Mouse (Mus musculus): ENCODE measurements around the gene Sipa1l1. TPM values are rescaled to one million over a fixed set of nuclear protein-coding genes. Genes with fewer than 3 reads are reported as not detected.

The Sipa1l1 gene
- polyA plus RNA-seq, 1 experiment from 2014 or later, result 17.2 TPM

- H3K4me2 ChIP-seq (ENCODE audit: low read depth, low read length), result no peak overlapping the region
- no peak overlapping the region for H3K4me3 ChIP-seq (ENCODE audit: low read depth, low read length)
- no peaks in the 10 kb centered on the region for H3K4me1 ChIP-seq (ENCODE audit: control insufficient read depth, insufficient read depth, low read length)
- H3K36me3 ChIP-seq (ENCODE audit: control insufficient read depth, insufficient read depth, low read length), result no peaks in the 10 kb centered on the region
- 75% methylated on average over 7 of the region's 7 CpGs for WGBS
- no peak for ATAC-seq (ENCODE audit: low read depth)
- H3K27ac ChIP-seq (ENCODE audit: low read depth, low read length), result no peak overlapping the region
- H3K27me3 ChIP-seq (ENCODE audit: control insufficient read depth, insufficient read depth, low read length), result no peaks in the 10 kb centered on the region
- no peaks in the 10 kb centered on the region for H3K9me3 ChIP-seq (ENCODE audit: control insufficient read depth, low read length)
- H3K9ac ChIP-seq (replicated peaks; ENCODE audit: low read depth, low read length), result no peak overlapping the region
These were observed 240.8 kb downstream of the Sipa1l1 start for GRCm38 (mm10) chr12:82409686-82410472.

GRCm38 (mm10) chr12:82412291-82413032 is 243.3 kb downstream of the Sipa1l1 start:
- 58% methylated on average over 3 of the region's 3 CpGs for WGBS
- Histone ChIP-seq H3K4me2 (ENCODE audit: low read depth, low read length) (no peak overlapping the region), H3K27me3 (ENCODE audit: control insufficient read depth, insufficient read depth, low read length) (no peaks in the 10 kb centered on the region), H3K4me3 (ENCODE audit: low read depth, low read length) (no peak overlapping the region), H3K27ac (ENCODE audit: low read depth, low read length) (0 out of 2 replicates have a peak overlapping the region, but pooled peaks have one; percentile 8), H3K4me1 (ENCODE audit: control insufficient read depth, insufficient read depth, low read length) (no peaks in the 10 kb centered on the region), H3K9me3 (ENCODE audit: control insufficient read depth, low read length) (no peaks in the 10 kb centered on the region), H3K9ac (replicated peaks; ENCODE audit: low read depth, low read length) (no peak overlapping the region), H3K36me3 (ENCODE audit: control insufficient read depth, insufficient read depth, low read length) (no peaks in the 10 kb centered on the region; the same call in 1 of the 2 replicates)
- peak; percentile 58; the same call in 1 of the 2 replicates for ATAC-seq (ENCODE audit: low read depth)

GRCm38 (mm10) chr12:82415690-82416364 is 246.7 kb downstream of the Sipa1l1 start:
- H3K9me3 ChIP-seq (ENCODE audit: control insufficient read depth, low read length), result no peaks in the 10 kb centered on the region
- H3K27ac ChIP-seq (ENCODE audit: low read depth, low read length), result no peak overlapping the region
- H3K4me2 ChIP-seq (ENCODE audit: low read depth, low read length), result no peak overlapping the region
- ATAC-seq (ENCODE audit: low read depth), result no peak
- H3K4me3 ChIP-seq (ENCODE audit: low read depth, low read length), result no peak overlapping the region
- no peaks in the 10 kb centered on the region; the same call in 1 of the 2 replicates for H3K36me3 ChIP-seq (ENCODE audit: control insufficient read depth, insufficient read depth, low read length)
- H3K4me1 ChIP-seq (ENCODE audit: control insufficient read depth, insufficient read depth, low read length), result no peaks in the 10 kb centered on the region
- H3K9ac ChIP-seq (replicated peaks; ENCODE audit: low read depth, low read length), result no peak overlapping the region
- 84% methylated on average over 4 of the region's 4 CpGs for WGBS
- H3K27me3 ChIP-seq (ENCODE audit: control insufficient read depth, insufficient read depth, low read length), result no peaks in the 10 kb centered on the region

GRCm38 (mm10) chr12:82419027-82419426 is 249.9 kb downstream of the Sipa1l1 start:
- Histone ChIP-seq H3K4me3 (ENCODE audit: low read depth, low read length) (no peak overlapping the region), H3K36me3 (ENCODE audit: control insufficient read depth, insufficient read depth, low read length) (peaks cover 5% of the 10 kb centered on the region; the same call in 1 of the 2 replicates), H3K4me2 (ENCODE audit: low read depth, low read length) (no peak overlapping the region), H3K27me3 (ENCODE audit: control insufficient read depth, insufficient read depth, low read length) (no peaks in the 10 kb centered on the region), H3K9ac (replicated peaks; ENCODE audit: low read depth, low read length) (no peak overlapping the region), H3K27ac (ENCODE audit: low read depth, low read length) (no peak overlapping the region), H3K9me3 (ENCODE audit: control insufficient read depth, low read length) (no peaks in the 10 kb centered on the region), H3K4me1 (ENCODE audit: control insufficient read depth, insufficient read depth, low read length) (no peaks in the 10 kb centered on the region)
- ATAC-seq (ENCODE audit: low read depth), result no peak
- WGBS, result 95% methylated on average over 8 of the region's 8 CpGs

- no peak overlapping the region for H3K4me3 ChIP-seq (ENCODE audit: low read depth, low read length)
- H3K9ac ChIP-seq (replicated peaks; ENCODE audit: low read depth, low read length), result no peak overlapping the region
- no peaks in the 10 kb centered on the region for H3K27me3 ChIP-seq (ENCODE audit: control insufficient read depth, insufficient read depth, low read length)
- no peak for ATAC-seq (ENCODE audit: low read depth)
- H3K4me2 ChIP-seq (ENCODE audit: low read depth, low read length), result no peak overlapping the region
- WGBS, result 93% methylated on average over 15 of the region's 15 CpGs
- H3K36me3 ChIP-seq (ENCODE audit: control insufficient read depth, insufficient read depth, low read length), result 0 out of 2 replicates have a peak, but pooled peaks cover 5% of the 10 kb centered on the region
- H3K4me1 ChIP-seq (ENCODE audit: control insufficient read depth, insufficient read depth, low read length), result no peaks in the 10 kb centered on the region
- no peak overlapping the region for H3K27ac ChIP-seq (ENCODE audit: low read depth, low read length)
- H3K9me3 ChIP-seq (ENCODE audit: control insufficient read depth, low read length), result no peaks in the 10 kb centered on the region
These were observed 255.7 kb downstream of the Sipa1l1 start for GRCm38 (mm10) chr12:82424783-82425182.

- H3K36me3 ChIP-seq (ENCODE audit: control insufficient read depth, insufficient read depth, low read length), result 0 out of 2 replicates have a peak, but pooled peaks cover 5% of the 10 kb centered on the region
- H3K4me3 ChIP-seq (ENCODE audit: low read depth, low read length), result no peak overlapping the region
- no peak overlapping the region for H3K9ac ChIP-seq (replicated peaks; ENCODE audit: low read depth, low read length)
- no peak overlapping the region for H3K27ac ChIP-seq (ENCODE audit: low read depth, low read length)
- 90% methylated on average over 11 of the region's 11 CpGs for WGBS
- ATAC-seq (ENCODE audit: low read depth), result no peak
- H3K4me2 ChIP-seq (ENCODE audit: low read depth, low read length), result no peak overlapping the region
- no peaks in the 10 kb centered on the region for H3K27me3 ChIP-seq (ENCODE audit: control insufficient read depth, insufficient read depth, low read length)
- no peaks in the 10 kb centered on the region for H3K4me1 ChIP-seq (ENCODE audit: control insufficient read depth, insufficient read depth, low read length)
- no peaks in the 10 kb centered on the region for H3K9me3 ChIP-seq (ENCODE audit: control insufficient read depth, low read length)
These were observed 256.7 kb downstream of the Sipa1l1 start for GRCm38 (mm10) chr12:82425853-82426252.

GRCm38 (mm10) chr12:82427416-82427815 is 258.3 kb downstream of the Sipa1l1 start:
- Histone ChIP-seq H3K4me1 (ENCODE audit: control insufficient read depth, insufficient read depth, low read length) (no peaks in the 10 kb centered on the region), H3K4me2 (ENCODE audit: low read depth, low read length) (no peak overlapping the region), H3K9ac (replicated peaks; ENCODE audit: low read depth, low read length) (no peak overlapping the region), H3K4me3 (ENCODE audit: low read depth, low read length) (no peak overlapping the region), H3K9me3 (ENCODE audit: control insufficient read depth, low read length) (no peaks in the 10 kb centered on the region), H3K36me3 (ENCODE audit: control insufficient read depth, insufficient read depth, low read length) (0 out of 2 replicates have a peak, but pooled peaks cover 5% of the 10 kb centered on the region), H3K27me3 (ENCODE audit: control insufficient read depth, insufficient read depth, low read length) (no peaks in the 10 kb centered on the region), H3K27ac (ENCODE audit: low read depth, low read length) (no peak overlapping the region)
- ATAC-seq (ENCODE audit: low read depth), result no peak
- WGBS, result 91% methylated on average over 2 of the region's 2 CpGs

GRCm38 (mm10) chr12:82428466-82428865 is 259.3 kb downstream of the Sipa1l1 start:
- no peaks in the 10 kb centered on the region for H3K9me3 ChIP-seq (ENCODE audit: control insufficient read depth, low read length)
- H3K27ac ChIP-seq (ENCODE audit: low read depth, low read length), result no peak overlapping the region
- no peaks in the 10 kb centered on the region for H3K4me1 ChIP-seq (ENCODE audit: control insufficient read depth, insufficient read depth, low read length)
- no peaks in the 10 kb centered on the region for H3K27me3 ChIP-seq (ENCODE audit: control insufficient read depth, insufficient read depth, low read length)
- 0 out of 2 replicates have a peak, but pooled peaks cover 2% of the 10 kb centered on the region for H3K36me3 ChIP-seq (ENCODE audit: control insufficient read depth, insufficient read depth, low read length)
- 88% methylated on average over 9 of the region's 9 CpGs for WGBS
- ATAC-seq (ENCODE audit: low read depth), result no peak
- H3K9ac ChIP-seq (replicated peaks; ENCODE audit: low read depth, low read length), result no peak overlapping the region
- H3K4me3 ChIP-seq (ENCODE audit: low read depth, low read length), result no peak overlapping the region
- H3K4me2 ChIP-seq (ENCODE audit: low read depth, low read length), result no peak overlapping the region

Data from neural tube, embryonic 14.5 days (tissue).